Mouse (Mus musculus) olfactory bulb, adult 2 months (tissue): ENCODE results near the gene Styxl1.

Experiments
- CTCF ChIP-seq: fragments of 200-500 bp; IDR thresholded peaks from 2 replicates; pipeline ENCODE4 v1.5.1; 2012; ENCODE audit warnings: low read depth, mild to moderate bottlenecking, low read length, moderate library complexity; ENCODE audit not compliant: insufficient read depth
- POLR2A ChIP-seq: fragments of 200-500 bp; IDR thresholded peaks from 2 replicates; pipeline ENCODE4 v1.6.1; 2012; ENCODE audit warnings: mild to moderate bottlenecking, low read depth, low read length, moderate library complexity; ENCODE audit not compliant: insufficient read depth

DNA sequence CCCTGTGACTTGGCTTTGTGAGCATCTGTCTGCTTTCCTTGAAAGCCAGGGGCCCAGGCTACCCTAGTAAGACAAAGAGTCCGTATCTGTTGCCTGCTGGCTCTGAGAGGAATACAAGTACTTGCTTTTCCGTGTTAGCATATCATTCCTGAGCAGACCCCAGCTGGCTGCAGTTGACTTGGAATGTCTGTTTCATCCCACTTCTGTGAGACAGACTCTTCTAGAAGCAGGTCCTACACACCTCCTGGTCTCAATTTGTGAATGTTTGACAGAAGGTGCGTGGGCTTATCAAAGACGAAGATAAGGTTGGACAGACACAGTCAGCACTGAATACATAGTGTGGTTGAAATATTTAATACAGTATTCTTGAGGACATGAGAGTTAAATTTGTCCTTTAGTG, 65.4 kb downstream of the Styxl1 start:
- TF ChIP-seq CTCF, result no peak
- no peak for TF ChIP-seq POLR2A
